Mouse (Mus musculus) R1 (cell line): Measurements from ENCODE around the gene Scfd2.

Experiments used
- DNase-seq: peaks from one replicate; pipeline ENCODE4 v3.0.0-alpha.2; 2018; ENCODE audit warnings: low read depth, low spot score

Scfd2 gene

DNA sequence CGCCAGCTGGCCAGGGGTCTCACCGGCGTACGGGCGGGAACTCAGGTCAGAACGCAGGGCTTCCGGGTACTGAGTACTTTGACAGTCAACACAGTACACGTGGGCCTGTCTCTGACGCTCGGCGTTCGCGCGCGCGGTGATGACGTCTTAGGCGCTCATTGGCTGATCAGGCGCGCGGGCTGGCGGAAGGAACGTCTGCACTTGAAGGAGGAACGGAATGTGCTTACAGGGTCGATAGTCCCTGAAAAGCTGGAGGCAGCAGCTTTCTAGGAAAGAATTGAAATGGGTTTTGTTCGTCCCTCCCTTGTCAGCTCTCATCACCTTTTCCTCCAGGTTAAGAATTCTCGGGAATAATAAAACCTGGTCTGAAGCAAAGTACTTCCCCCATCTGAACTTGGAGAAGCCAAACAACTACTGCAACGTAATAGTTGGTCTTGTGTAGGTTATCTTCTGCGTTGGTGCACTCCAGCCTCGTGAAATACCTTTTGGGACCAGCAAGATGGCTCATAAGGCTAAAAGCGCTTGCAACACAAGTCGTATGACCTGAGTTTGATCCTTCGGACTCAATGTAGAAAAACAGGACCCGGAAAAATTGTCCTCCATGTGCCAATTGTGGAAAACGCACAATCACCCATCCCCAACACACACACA is at the start of gene Scfd2:
Gene Scfd2, minus strand, starts transcription at position 130 of the 651 bp plus-strand sequence.
- peak; percentile 97 for DNase-seq

DNA sequence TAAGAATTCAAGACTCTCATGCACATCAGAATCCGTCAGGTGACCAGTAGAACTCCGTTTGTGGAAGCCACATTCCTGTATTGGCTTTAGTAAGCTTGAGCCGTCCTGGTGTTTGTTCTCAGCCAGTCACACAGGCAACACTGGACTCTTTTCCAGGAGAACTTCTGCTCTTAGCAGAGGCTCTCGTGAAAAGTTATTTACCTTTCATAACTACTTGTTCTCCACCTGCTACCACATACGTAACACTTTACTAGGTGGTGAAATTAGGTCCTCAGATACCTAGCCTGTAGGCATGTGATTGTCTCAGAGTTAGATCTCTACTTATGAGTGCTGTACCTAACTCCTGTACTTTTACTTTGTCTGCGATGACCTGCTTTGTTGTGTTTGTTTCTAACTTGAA is 40.2 kb upstream of the Scfd2 start:
- DNase-seq, result no peak

- DNase-seq, result no peak
These were observed 29.6 kb upstream of the Scfd2 start for GRCm38 (mm10) chr5:74561151-74561550.

DNA sequence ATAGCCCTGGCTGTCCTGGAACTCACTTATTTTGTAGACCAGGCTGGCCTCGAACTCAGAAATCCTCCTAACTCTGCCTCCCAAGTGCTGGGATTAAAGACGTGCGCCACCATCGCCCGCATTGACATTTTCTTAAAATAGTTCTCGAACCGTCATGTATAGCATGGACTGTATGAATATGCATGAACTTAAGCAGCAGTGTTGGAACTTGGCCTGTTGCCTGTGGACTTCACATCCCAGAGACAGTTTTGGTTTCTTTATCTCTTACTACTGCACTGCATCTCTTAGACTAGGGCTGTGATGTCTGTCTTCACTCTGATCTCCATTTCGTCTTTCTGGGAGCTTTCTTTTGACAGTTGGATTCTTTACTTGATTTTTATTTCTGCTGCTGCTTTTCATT is 18.0 kb upstream of the Scfd2 start:
- DNase-seq, result no peak

DNA sequence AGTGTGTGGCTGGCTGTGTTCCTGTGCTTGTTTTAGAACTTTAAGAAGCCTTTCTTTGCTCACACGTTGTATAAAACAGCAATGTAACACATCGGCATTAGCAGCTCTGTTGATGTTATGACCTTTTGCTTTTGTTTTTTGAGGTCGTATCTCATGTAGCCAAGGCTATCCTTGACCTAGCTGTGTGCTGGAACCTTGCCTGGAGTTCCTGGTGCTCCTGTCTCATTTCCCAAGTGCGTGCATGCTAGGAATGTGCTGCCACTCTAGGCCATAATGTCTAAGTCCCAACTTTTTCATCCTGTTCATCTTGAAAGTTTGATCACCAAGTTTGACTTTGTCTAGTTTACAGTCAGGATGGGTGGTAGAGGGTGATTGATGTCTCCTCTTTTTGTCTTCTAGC is 14.0 kb upstream of the Scfd2 start:
- no peak for DNase-seq

DNA sequence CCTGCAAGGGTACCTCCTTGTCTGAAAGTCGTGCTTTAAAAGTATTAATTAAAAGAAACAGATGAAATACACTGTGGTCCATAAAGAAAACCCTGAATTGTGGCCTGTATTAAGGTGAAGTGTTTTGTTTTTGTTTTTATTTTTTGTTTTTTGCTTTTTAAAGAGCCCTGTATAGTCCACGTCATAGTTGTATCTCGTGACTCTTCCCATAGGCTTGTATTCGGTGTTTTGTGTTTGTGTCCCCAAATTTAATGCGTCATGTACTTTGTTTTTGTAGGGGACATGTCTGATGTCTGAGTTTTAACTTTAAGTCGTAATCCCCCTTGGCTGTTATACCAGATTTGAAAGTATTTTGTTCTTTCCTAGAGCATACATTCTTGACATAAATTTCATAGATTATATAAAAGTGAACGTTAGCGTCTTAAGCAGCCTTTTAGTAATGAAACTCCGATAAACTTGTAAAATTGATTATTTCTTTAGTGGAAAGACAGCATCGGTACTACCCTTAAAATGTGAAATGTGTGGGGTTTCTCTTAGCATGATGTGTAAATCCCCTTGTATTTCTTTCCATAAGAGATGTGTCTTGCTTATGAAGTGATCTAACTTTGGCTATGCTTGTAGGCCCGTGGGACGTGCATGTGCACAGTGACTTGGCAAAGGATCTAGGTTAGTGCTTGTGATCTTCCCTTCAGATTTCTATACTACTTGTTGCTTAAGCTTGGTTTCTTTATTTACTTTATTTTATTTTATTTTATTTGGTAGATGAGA is 4.8 kb upstream of the Scfd2 start:
- peak; percentile 5 for DNase-seq

DNA sequence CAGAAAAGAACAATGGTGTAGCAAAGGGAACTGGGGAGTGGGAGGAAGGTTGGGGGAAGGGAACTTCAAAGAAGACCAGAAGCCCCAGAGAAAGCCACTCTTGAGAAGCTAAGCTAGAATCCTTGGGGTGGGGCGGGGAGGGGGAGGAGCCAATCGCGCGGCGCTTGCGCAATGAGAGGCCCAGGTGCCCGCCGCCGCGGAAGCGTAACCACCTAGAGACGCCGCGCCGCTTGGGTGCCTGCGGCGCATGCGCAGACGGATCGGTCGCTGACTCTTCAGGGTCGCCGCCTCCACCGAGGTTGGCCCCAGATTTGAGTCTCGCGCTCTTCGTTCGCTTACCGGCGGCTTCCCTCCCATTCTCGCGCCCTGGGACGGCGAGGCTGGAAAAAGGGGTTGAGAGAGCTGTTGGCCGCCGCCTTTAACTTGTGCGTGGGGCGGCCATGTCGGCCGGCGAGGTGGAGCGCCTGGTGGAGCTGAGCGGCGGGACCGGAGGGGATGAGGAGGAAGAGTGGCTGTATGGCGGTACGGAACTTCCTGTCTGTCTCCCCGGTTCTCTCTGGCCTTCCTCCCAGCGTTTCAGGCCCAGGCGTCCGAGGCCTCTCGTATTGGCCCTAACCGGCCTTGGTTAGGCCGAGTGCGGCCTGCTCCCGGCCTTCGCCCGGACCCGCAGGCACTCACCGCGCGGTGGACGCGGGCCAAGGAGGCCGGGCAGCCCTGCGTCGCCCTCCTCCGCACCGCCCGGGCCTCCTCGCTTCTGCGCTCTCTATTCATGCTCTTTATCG is 3.9 kb upstream of the Scfd2 start, which contains the start of gene Fip1l1:
Gene Fip1l1, plus strand, starts transcription at position 210 of the 782 bp plus-strand sequence.
- DNase-seq, result peak; percentile 95

GRCm38 (mm10) chr5:74530785-74531184 is 774 bp downstream of the Scfd2 start:
- no peak for DNase-seq

GRCm38 (mm10) chr5:74527025-74527424 is 4.5 kb downstream of the Scfd2 start:
- no peak for DNase-seq

DNA sequence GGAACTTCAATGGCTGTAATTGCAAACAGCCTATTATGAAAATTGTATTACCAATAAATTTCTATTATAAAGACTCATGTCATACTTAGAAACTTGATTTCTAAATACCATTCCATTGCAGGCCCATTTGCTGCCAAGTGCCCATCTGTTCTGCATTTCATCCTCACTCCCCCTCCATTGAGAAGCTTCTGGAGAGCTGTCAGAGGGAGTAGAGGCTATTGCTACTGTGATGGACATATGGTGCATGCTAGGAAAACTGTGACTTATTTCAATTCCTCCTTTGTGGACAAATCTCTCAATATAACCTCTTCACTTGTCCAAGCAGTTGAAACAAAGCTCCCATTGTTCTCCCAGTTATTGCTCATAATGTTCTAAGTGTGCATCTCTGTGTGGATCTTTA is 19.9 kb downstream of the Scfd2 start:
- DNase-seq, result no peak

GRCm38 (mm10) chr5:74492705-74493104 is 38.9 kb downstream of the Scfd2 start:
- DNase-seq, result no peak

DNA sequence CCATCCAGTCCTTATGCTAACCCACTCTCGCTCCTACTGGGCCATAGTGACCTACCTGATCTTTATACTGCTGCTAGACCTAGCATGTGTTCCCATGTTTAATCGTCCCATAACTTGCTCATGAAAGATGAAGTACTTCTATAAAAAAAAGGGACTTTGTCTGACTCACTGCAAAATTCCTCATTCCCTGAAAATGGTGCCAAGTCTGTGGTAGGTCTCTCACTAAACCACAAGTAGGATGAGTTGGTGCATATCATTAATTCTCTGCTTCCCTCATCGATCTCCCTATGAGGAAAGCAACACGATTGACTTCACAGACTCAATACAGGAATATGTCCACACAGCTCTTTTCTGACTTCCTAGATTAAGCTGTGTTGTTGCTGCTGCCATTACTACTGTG is 46.9 kb downstream of the Scfd2 start:
- no peak for DNase-seq

- no peak for DNase-seq
These were observed 48.9 kb downstream of the Scfd2 start for GRCm38 (mm10) chr5:74482633-74483032.

DNA sequence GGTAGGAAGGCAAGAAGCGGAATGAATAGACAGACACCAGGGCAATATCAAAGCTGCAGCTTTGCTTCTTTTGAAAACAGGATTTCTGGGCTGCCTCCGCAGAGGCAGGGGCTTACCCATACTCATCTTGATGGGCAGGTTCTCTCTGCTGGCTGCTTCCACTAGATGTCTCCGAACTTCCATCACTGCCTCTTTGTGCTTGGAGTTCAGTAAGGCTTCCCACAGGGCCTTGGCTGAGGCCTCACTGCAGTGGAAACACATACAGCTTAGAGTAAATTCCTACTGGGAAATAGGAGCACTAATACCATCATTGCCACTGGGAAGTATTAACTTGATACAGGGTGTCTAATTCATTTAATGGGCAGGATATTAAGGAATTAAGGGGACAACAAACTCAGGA is 49.5 kb downstream of the Scfd2 start:
- no peak for DNase-seq

DNA sequence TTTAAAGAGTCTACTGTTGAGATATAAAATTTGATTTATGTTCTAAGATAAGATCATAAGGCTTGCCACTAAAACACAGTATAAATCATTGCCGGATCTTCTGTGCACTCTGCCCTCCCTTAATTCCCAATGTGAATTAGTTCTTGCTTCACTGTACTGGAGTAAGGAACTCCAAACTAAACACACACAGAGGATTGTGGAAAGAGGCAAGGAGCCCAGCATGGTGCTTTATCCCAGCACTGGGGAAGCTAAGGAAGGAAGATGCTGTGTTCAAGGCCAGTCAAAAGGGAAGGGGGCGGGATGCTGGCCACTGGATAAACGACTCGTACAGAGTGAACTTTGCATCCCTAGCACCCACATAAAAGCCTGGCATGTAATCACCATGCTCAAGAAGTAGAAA is 51.1 kb downstream of the Scfd2 start:
- DNase-seq, result no peak

DNA sequence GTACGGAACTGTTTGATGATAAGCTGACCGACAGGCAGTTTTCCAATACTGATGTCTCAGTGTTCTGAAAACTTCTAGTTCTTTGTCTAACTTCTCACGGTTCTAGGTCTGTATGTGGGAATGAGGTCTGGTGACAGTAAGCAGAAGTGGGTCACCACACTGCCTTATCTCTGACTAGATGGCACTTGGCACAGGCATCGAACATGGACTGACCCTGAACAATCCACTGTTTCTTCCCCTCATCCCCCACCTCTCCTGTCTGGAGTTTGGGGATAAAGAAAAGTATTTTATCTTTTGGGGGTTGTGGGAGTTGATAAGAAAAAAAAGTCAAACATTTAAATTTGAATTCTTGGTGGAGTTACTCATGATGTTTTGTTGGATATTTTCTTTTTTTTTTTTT is 51.6 kb downstream of the Scfd2 start:
- DNase-seq, result no peak

GRCm38 (mm10) chr5:74479157-74479556 is 52.4 kb downstream of the Scfd2 start:
- DNase-seq, result no peak

GRCm38 (mm10) chr5:74476551-74476950 is 55.0 kb downstream of the Scfd2 start:
- DNase-seq, result peak; percentile 56

GRCm38 (mm10) chr5:74473117-74473516 is 58.4 kb downstream of the Scfd2 start:
- DNase-seq, result no peak

- no peak for DNase-seq
These were observed 60.7 kb downstream of the Scfd2 start for GRCm38 (mm10) chr5:74470819-74471218.

DNA sequence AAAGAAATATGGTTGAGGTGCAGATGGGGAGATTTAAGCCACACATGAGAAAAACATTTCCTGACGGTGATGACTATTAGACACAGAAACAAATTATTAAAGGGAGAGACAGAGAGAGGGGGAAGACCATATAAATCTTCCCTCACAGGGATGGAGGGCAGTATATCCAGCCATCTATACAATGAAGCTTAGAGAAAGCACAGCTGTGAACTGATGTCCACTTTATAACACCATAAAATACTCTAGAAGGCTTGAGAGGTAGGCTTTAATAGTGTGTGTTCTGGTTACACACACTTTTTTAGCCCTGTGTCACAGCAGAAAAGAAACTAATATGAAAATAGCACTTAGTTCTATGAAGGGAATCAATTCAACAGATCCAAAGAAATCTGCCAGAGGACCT is 61.9 kb downstream of the Scfd2 start:
- DNase-seq, result no peak

DNA sequence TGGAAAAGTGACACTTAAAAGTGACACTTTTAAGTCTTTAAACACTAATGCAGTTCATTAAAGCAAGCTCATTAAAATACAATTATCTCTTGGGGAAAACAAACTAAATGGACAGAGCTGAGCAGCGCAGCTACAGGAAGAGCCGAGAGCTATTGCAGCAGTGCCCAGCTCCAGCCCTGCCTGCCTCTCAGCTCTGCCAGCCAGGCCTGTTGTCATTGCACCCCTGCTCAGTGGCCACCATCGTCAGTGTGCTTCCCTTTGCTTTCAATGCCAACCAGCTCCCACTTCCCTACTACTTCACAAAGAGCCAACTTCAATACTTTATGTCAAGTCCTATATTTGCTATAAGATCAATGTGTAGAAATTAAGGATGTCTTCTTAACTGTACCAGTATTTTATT is 63.8 kb downstream of the Scfd2 start:
- no peak for DNase-seq
